Mouse (Mus musculus) telencephalon, adult 2 months (tissue): ENCODE measurements at regions not wholly inside any gene's neighbourhood (a gene's known extent, or its start where the extent isn't known, plus 50 kb on each side); places are given as distances from the start of the nearest gene placed in this dataset.

Experiments
- DNase-seq: peaks from one replicate; pipeline ENCODE4 v3.0.0-alpha.2; 2011; ENCODE audit warnings: low read depth, low spot score

GRCm38 (mm10) chr16:69646156-69646555 lies 217.4 kb downstream of the Speer2 start:
- no peak for DNase-seq

- no peak for DNase-seq
These were observed 255.8 kb downstream of the Speer2 start for GRCm38 (mm10) chr16:69607736-69608135.

- no peak for DNase-seq
These were observed 262.6 kb downstream of the Speer2 start for GRCm38 (mm10) chr16:69600978-69601377.

- peak; percentile 18 for DNase-seq
These were observed 286.3 kb downstream of the Speer2 start for GRCm38 (mm10) chr16:69577205-69577604.

GRCm38 (mm10) chr16:69568189-69568588 lies 295.4 kb downstream of the Speer2 start:
- no peak for DNase-seq

- DNase-seq, result no peak
These were observed 295.9 kb downstream of the Speer2 start for GRCm38 (mm10) chr16:69567420-69568179.
